In the genomic region with DNA sequence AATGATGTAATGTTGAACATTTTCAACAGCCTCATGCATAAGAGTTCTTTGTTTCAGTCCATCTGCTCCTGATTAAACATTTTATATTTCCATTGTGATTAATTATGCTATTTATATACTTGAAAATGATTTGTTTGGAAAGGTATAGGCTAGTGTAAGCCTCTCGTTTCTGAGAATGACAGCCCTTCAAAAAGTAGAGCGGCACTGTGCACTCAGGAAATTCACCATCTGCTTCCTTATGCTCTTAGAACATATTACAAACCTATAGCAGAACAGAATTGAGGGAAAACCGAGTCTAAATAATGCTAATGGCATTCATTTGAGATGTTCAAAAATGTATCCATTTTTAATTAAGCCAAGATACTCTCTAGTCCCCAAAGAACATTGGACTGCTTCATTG, we compare ENCODE assay signal across 23 mouse cellular contexts.
DNase-seq lines count a peak whose midpoint lies in the region; ATAC-seq and TF ChIP-seq lines count a peak whose summit lies in the region.
"Had no signal": no experiment of that assay in that cellular context is flagged by ENCODE, and none has a peak within 500 bp of the region (broad histone marks: within the 10 kb centered on the region; RNA-seq: fewer than 3 reads in every experiment).

No protein-coding gene starts in this region.

- H3K9ac ChIP-seq in embryonic facial prominence, embryonic 13.5 days: no peak overlapping the region
- H3K9ac ChIP-seq in forebrain, embryonic 16.5 days (replicated peaks; ENCODE audit: low read depth, low read length): no peak overlapping the region
- no peak overlapping the region for H3K9ac ChIP-seq in forebrain, embryonic 11.5 days (ENCODE audit: low read length)
- H3K9ac ChIP-seq in limb, embryonic 15.5 days: no peak overlapping the region
- no peak overlapping the region for H3K9ac ChIP-seq in intestine, postnatal 0 days (ENCODE audit: low read depth, low read length)
- H3K9ac ChIP-seq: heart, embryonic 15.5 days; hindbrain, embryonic 13.5 days had no signal

- DNase-seq in embryonic facial prominence, embryonic 10.5 days (ENCODE audit: low spot score): no peak
- DNase-seq in forebrain, embryonic 11.5 days (ENCODE audit: low spot score): no peak
- DNase-seq in limb, embryonic 10.5 days (ENCODE audit: low spot score): no peak
- DNase-seq in gastrocnemius, adult 2 months: no peak
- DNase-seq: adrenal gland, adult 8-10 months; adrenal gland, postnatal 36 days; B cell, adult 2 months; cerebellum, adult 11 months; cerebellum, adult 8-10 months; cerebellum, postnatal 25 days; gastrocnemius, postnatal 14 days; heart, adult 2 months; heart, postnatal 14 days had no signal

- H3K27ac ChIP-seq in embryonic facial prominence, embryonic 13.5 days: peak overlapping the region; percentile 58
- H3K27ac ChIP-seq in embryonic facial prominence, embryonic 10.5 days (replicated peaks): no peak overlapping the region
- peak overlapping the region; percentile 39 for H3K27ac ChIP-seq in forebrain, embryonic 16.5 days (ENCODE audit: low read length)
- no peak overlapping the region for H3K27ac ChIP-seq in forebrain, embryonic 11.5 days (ENCODE audit: low read depth, low read length)
- peak overlapping the region; percentile 73; the same call in 1 of the 2 replicates for H3K27ac ChIP-seq in limb, embryonic 10.5 days
- peak overlapping the region; percentile 78; the same call in 1 of the 2 replicates for H3K27ac ChIP-seq in limb, embryonic 15.5 days
- H3K27ac ChIP-seq in intestine, postnatal 0 days (ENCODE audit: low read depth, low read length): no peak overlapping the region
- no peak overlapping the region for H3K27ac ChIP-seq in gastrocnemius, adult 2 months
- H3K27ac ChIP-seq: heart, adult 2 months; heart, embryonic 15.5 days; hindbrain, embryonic 13.5 days; hindbrain, postnatal 0 days had no signal

- 38% methylated on average over 3 of the region's 3 CpGs for WGBS in embryonic facial prominence, embryonic 13.5 days
- 65% methylated on average over 3 of the region's 3 CpGs for WGBS in embryonic facial prominence, embryonic 10.5 days
- 50% methylated on average over 3 of the region's 3 CpGs for WGBS in forebrain, embryonic 16.5 days
- 75% methylated on average over 3 of the region's 3 CpGs for WGBS in forebrain, embryonic 11.5 days
- 73% methylated on average over 3 of the region's 3 CpGs for WGBS in limb, embryonic 10.5 days
- WGBS in limb, embryonic 15.5 days: 38% methylated on average over 3 of the region's 3 CpGs
- 56% methylated on average over 3 of the region's 3 CpGs for WGBS in intestine, postnatal 0 days

- no peaks in the 10 kb centered on the region for H3K9me3 ChIP-seq in embryonic facial prominence, embryonic 13.5 days
- H3K9me3 ChIP-seq in embryonic facial prominence, embryonic 10.5 days: no peaks in the 10 kb centered on the region
- H3K9me3 ChIP-seq in forebrain, embryonic 16.5 days (ENCODE audit: control insufficient read depth, low read length): no peaks in the 10 kb centered on the region
- no peaks in the 10 kb centered on the region for H3K9me3 ChIP-seq in forebrain, embryonic 11.5 days (ENCODE audit: control insufficient read depth, low read length)
- no peaks in the 10 kb centered on the region for H3K9me3 ChIP-seq in limb, embryonic 10.5 days (replicated peaks)
- H3K9me3 ChIP-seq in limb, embryonic 15.5 days: no peaks in the 10 kb centered on the region
- no peaks in the 10 kb centered on the region for H3K9me3 ChIP-seq in intestine, postnatal 0 days (ENCODE audit: control insufficient read depth)
- H3K9me3 ChIP-seq: G1E; heart, embryonic 15.5 days; hindbrain, embryonic 13.5 days had no signal

- no peaks in the 10 kb centered on the region for H3K27me3 ChIP-seq in embryonic facial prominence, embryonic 13.5 days
- no peaks in the 10 kb centered on the region for H3K27me3 ChIP-seq in embryonic facial prominence, embryonic 10.5 days (replicated peaks; ENCODE audit: low read depth, poor library complexity, severe bottlenecking)
- no peaks in the 10 kb centered on the region for H3K27me3 ChIP-seq in forebrain, embryonic 16.5 days (replicated peaks; ENCODE audit: control insufficient read depth, insufficient read depth, low read length)
- H3K27me3 ChIP-seq in forebrain, embryonic 11.5 days (ENCODE audit: control insufficient read depth, insufficient read depth, low read length): no peaks in the 10 kb centered on the region
- no peaks in the 10 kb centered on the region for H3K27me3 ChIP-seq in limb, embryonic 10.5 days (ENCODE audit: low read depth, poor library complexity, severe bottlenecking)
- H3K27me3 ChIP-seq in limb, embryonic 15.5 days: no peaks in the 10 kb centered on the region
- H3K27me3 ChIP-seq in intestine, postnatal 0 days (replicated peaks; ENCODE audit: control insufficient read depth, insufficient read depth, low read length): no peaks in the 10 kb centered on the region
- H3K27me3 ChIP-seq: heart, embryonic 15.5 days; hindbrain, embryonic 13.5 days had no signal

- no peak overlapping the region for H3K4me3 ChIP-seq in embryonic facial prominence, embryonic 13.5 days
- no peak overlapping the region for H3K4me3 ChIP-seq in embryonic facial prominence, embryonic 10.5 days
- no peak overlapping the region for H3K4me3 ChIP-seq in forebrain, embryonic 16.5 days (replicated peaks; ENCODE audit: low read length)
- H3K4me3 ChIP-seq in forebrain, embryonic 11.5 days (ENCODE audit: low read depth, low read length): no peak overlapping the region
- H3K4me3 ChIP-seq in limb, embryonic 10.5 days: no peak overlapping the region
- no peak overlapping the region for H3K4me3 ChIP-seq in limb, embryonic 15.5 days
- no peak overlapping the region for H3K4me3 ChIP-seq in intestine, postnatal 0 days (ENCODE audit: low read depth, low read length)
- no peak overlapping the region for H3K4me3 ChIP-seq in gastrocnemius, adult 2 months
- H3K4me3 ChIP-seq: heart, adult 2 months; heart, embryonic 15.5 days; hindbrain, embryonic 13.5 days had no signal

- no peak for ATAC-seq in embryonic facial prominence, embryonic 13.5 days (ENCODE audit: insufficient number of reproducible peaks, insufficient read depth, low FRiP score, low TSS enrichment, low read depth)
- ATAC-seq in forebrain, embryonic 16.5 days: peak; percentile 72
- ATAC-seq in forebrain, embryonic 11.5 days (replicated peaks; ENCODE audit: low FRiP score): no peak
- no peak for ATAC-seq in limb, embryonic 15.5 days (ENCODE audit: insufficient number of reproducible peaks, low FRiP score, low TSS enrichment, low read depth)
- ATAC-seq in intestine, postnatal 0 days: no peak
- ATAC-seq: CD4-positive, CD25-positive, alpha-beta regulatory T cell, adult 4 months; hindbrain, postnatal 0 days had no signal

- peaks cover 21% of the 10 kb centered on the region for H3K4me1 ChIP-seq in embryonic facial prominence, embryonic 13.5 days
- peaks cover 38% of the 10 kb centered on the region for H3K4me1 ChIP-seq in embryonic facial prominence, embryonic 10.5 days
- H3K4me1 ChIP-seq in forebrain, embryonic 16.5 days (replicated peaks; ENCODE audit: control insufficient read depth, insufficient read depth, low read length): peaks cover 3% of the 10 kb centered on the region
- H3K4me1 ChIP-seq in forebrain, embryonic 11.5 days (replicated peaks; ENCODE audit: control insufficient read depth, insufficient read depth, low read length): no peaks in the 10 kb centered on the region
- H3K4me1 ChIP-seq in limb, embryonic 10.5 days: peaks cover 71% of the 10 kb centered on the region
- H3K4me1 ChIP-seq in limb, embryonic 15.5 days: peaks cover 22% of the 10 kb centered on the region
- no peaks in the 10 kb centered on the region for H3K4me1 ChIP-seq in intestine, postnatal 0 days (replicated peaks; ENCODE audit: control insufficient read depth, insufficient read depth, low read length)
- H3K4me1 ChIP-seq: heart, embryonic 15.5 days had no signal

- no peak for TF ChIP-seq CTCF in intestine, postnatal 0 days (IDR thresholded peaks at IDR 0.05; ENCODE audit: low read depth)
- no peak for TF ChIP-seq CTCF in gastrocnemius, adult 2 months (IDR thresholded peaks at IDR 0.05)

- H3K4me2 ChIP-seq in embryonic facial prominence, embryonic 13.5 days: no peak overlapping the region
- H3K4me2 ChIP-seq in forebrain, embryonic 16.5 days (ENCODE audit: low read length): no peak overlapping the region
- no peak overlapping the region for H3K4me2 ChIP-seq in forebrain, embryonic 11.5 days (ENCODE audit: low read depth, low read length, severe bottlenecking)
- no peak overlapping the region for H3K4me2 ChIP-seq in limb, embryonic 15.5 days
- H3K4me2 ChIP-seq in intestine, postnatal 0 days (replicated peaks; ENCODE audit: low read depth): no peak overlapping the region
- H3K4me2 ChIP-seq: heart, embryonic 11.5 days; heart, embryonic 15.5 days; hindbrain, embryonic 13.5 days had no signal

- no peaks in the 10 kb centered on the region for H3K36me3 ChIP-seq in embryonic facial prominence, embryonic 13.5 days
- H3K36me3 ChIP-seq in embryonic facial prominence, embryonic 10.5 days (replicated peaks): no peaks in the 10 kb centered on the region
- no peaks in the 10 kb centered on the region for H3K36me3 ChIP-seq in forebrain, embryonic 16.5 days (ENCODE audit: control insufficient read depth, insufficient read depth)
- no peaks in the 10 kb centered on the region for H3K36me3 ChIP-seq in forebrain, embryonic 11.5 days (ENCODE audit: control insufficient read depth, insufficient read depth, low read length)
- no peaks in the 10 kb centered on the region for H3K36me3 ChIP-seq in limb, embryonic 10.5 days
- no peaks in the 10 kb centered on the region for H3K36me3 ChIP-seq in limb, embryonic 15.5 days
- H3K36me3 ChIP-seq in intestine, postnatal 0 days (ENCODE audit: control insufficient read depth, insufficient read depth): no peaks in the 10 kb centered on the region
- H3K36me3 ChIP-seq: G1E; heart, embryonic 15.5 days; hindbrain, embryonic 13.5 days had no signal

- intact Hi-C loops in gastrocnemius, adult 2 months (cut with DNase I): no loop called here

Comparison
In these comparisons a context has a peak if more than half of its experiments do, and no peak if none do; other contexts are left out.
1. H3K27ac ChIP-seq: peak in embryonic facial prominence, embryonic 13.5 days (single experiment), forebrain, embryonic 16.5 days (single experiment), limb, embryonic 10.5 days (single experiment) and limb, embryonic 15.5 days (single experiment); none in embryonic facial prominence, embryonic 10.5 days (single experiment), forebrain, embryonic 11.5 days (single experiment), intestine, postnatal 0 days (single experiment) and gastrocnemius, adult 2 months (single experiment).